Mouse (Mus musculus) kidney, postnatal 25 days (tissue): ENCODE data around the gene Ttc23.

Experiments
- DNase-seq, 2 experiments: peaks; one replicate each; pipeline ENCODE4 v3.0.0; 2021; ENCODE audit warnings: mixed read lengths in 2 of 2

Gene Ttc23

DNA sequence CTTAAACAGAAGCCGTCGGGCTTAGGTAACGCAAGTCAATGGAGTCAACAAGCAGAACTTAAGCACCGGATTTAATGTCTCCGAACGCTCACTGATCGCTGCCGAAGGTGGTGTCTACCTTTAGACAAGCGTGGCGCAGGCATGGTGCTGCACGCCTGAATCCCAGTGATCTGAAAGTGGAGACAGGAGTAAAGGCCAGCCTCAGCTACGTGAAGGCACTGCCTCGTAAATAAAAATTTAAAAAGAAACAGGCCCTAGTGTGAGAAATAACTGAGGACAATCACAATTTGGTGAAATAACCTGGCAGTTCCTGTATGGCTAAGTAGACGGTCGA is 1.6 kb upstream of the Ttc23 start:
- no peak for DNase-seq

- DNase-seq, result no peak
Observed at GRCm38 (mm10) chr7:67646131-67646530, 1.1 kb upstream of the Ttc23 start.

DNA sequence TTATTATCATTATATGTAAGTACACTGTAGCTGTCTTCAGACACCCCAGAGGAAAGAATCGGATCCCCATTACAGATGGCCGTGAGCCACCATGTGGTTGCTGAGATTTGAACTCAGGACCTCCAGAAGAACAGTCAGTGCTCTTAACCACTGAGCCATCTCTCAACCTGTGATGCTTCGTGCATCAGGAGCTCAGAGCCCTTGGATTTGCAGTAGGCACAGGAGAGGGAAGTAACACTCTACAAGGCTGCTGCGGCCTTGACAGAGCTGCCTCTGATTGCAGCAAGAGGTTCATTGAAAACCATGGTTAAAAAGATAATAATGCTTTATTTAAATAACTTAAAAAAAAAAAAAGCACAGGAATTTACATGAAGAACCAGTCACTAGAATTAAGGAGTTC is 1.2 kb downstream of the Ttc23 start:
- no peak for DNase-seq

DNA sequence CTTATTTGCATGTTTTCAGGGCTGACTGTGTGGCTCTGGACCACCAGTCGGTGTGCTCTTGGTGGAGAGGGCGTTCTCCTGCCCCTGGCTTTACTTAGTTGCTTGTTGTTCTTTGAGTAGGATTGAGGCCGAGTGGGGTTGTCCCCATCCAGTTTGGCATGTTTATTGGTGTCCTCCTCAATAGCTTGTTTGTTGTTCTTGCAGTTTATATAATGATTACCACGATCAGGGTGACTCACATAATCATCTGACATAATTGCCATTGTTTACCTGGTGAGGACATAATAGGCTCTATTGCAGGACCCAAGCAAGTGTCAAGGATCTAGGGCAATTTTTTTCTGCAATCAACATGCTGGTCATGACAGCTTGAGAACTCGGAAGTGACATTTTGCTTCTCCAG is 5.0 kb downstream of the Ttc23 start:
- no peak for DNase-seq

- no peak for DNase-seq
Observed at GRCm38 (mm10) chr7:67654668-67655067, 7.5 kb downstream of the Ttc23 start.

GRCm38 (mm10) chr7:67655186-67655585 is 8.0 kb downstream of the Ttc23 start:
- DNase-seq, result no peak

DNA sequence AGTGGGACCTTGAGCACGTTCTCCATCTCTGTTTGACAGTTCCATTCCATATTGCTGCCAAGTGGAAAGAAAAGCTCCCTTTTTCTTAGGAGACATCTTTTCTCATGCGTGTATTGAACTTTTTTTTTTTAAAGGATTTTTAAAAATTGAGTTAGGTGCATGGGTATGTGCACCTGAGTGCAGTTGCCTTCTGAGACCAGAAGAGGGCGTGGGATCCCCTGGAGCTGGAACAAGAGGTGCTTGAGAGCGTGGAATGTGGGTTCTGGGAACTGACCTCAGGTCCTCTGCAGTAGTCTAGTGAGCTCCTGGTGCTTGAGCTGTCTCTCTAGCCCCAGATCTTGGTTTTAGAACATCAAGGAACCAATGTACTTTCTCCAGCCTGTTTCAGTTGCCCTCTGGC is 10.9 kb downstream of the Ttc23 start:
- DNase-seq, result no peak

DNA sequence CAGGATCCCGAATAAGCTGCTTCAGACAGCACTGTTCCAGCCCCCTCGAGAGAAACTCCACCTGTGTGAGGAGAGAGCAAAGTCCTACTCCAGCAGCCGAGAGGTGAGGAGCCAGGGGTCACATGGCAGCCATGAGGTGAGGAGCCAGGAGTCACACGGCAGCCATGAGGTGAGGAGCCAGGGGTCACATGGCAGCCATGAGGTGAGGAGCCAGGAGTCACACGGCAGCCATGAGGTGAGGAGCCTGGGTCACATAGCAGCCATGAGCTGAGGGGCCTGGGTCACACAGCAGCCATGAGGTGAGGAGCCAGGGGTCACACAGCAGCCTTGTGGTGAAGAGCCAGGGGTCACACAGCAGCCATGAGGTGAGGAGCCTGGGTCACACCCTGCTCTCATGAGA is 15.2 kb downstream of the Ttc23 start:
- DNase-seq, result peak; percentile 43 to 82

DNA sequence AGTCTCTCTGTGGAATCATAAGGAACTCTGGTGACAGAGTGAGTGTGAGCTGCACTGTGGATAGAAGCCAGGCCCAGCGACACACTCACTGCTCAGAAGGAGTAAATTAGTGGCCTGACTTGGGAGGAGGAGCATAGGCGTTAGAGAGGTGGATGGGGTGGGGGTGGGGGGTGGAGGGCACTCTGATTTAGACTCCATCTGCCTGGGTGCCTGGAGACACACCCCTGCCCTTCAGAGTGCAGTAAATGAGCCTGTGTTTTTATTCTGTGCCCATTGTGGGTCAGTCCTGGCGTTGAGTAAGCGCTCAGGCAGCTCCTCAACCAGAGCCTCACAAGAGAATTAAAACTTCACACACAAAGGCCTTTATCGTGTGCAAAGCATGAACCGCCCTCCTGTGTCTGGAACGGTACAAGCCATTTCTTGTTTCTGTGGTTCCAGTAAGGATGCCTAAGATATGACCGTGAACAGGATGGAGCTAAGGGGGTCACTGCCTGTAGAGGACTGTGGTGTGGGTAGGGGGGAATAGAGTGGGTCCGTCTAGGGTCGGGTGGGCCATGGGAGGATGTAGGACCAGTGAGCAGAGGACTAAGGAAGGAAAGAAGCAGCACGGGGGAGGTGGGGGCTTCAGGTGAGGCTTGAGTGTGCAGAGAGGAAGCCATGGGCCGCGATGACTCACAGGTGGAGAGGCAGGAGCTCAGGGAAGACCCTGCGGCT is 16.9 kb downstream of the Ttc23 start:
- no peak for DNase-seq

GRCm38 (mm10) chr7:67670965-67671364 is 23.8 kb downstream of the Ttc23 start:
- no peak for DNase-seq

DNA sequence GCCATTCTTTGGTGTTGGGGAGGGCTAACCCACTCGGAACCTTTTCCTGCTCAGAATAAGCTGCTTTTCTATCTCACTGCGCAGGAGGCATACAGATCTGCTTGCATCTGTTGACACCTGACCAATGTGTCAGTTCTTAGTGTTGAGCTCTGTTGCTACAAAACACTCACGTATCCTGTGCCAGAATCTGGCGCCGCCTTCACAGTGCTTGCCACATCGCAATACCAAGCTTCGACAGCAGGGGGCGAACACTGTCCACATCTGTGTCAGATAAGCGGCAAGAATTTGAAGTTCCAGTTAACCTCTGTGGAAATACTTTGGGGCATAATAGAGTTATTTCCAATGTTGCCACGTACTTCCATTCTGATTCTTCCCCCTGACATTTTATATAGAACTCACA is 25.4 kb downstream of the Ttc23 start:
- DNase-seq, result peak; percentile 91 to 98

DNA sequence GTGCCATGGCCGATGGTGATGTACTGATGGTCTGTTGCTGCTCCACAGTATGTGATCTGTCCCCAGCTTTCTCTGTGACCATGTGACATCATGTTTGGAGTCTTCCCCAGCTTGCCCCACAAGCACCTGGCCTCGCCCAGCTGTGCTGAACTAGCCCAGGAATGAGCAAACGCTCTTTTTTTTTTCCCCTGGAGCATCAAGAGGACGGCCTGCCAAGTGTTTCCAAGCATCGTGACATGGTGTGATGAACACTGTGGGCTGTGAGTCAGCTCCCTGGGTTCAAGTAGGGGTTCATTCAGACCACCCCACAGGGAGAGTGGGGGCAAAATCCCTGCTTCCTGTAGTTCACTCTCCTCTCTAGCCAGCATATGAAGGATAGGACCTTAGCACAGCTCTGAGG is 26.4 kb downstream of the Ttc23 start:
- DNase-seq, result no peak

DNA sequence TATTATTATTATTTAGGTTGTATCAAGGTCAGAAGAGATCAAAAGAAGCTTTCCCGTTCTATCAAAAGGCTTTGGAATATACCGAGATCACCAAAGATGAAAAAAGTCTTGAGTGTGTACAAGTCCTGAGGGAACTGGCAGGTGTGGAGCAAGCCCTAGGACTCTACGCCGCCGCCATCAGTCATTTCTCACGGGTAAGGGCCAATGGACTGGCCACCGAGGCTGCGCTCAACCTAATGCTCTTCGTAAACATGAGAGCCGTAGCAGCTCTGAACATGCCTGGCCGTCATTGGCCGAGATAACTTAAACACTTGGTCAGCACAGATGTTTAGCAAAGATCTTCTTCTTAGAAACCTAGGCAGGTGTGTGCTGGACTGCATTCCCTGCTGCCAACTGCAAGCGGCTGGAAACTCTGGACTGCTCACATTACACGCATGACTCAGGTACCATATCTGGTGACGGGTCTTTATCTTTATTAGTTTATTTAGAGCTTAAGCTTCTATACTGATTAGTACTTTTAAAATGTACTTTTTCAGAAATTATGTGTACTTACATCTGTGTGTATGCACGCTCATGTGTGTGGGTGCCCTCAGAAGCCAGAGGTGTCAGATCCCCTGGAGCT is 31.8 kb downstream of the Ttc23 start:
- no peak for DNase-seq

GRCm38 (mm10) chr7:67681078-67681477 is 33.9 kb downstream of the Ttc23 start:
- DNase-seq, result no peak

DNA sequence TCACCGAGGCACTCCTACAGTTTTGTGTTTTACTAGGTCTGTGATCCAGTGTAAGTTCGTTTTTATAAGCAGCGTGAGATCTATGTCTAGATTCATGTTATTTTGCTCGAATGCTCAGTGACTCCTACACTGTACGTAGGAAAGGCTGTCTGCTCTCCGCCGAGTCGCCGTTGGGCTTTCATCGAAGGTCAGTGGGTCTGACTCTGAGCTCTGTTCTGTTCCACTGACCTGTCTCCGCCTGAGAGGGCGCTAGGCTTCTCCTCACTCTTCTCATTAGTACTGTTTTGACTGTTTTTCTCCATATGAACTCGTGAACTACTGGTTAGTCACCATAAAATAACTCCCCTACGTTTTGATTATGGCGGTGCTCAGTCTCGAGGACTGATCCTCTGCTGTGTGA is 35.8 kb downstream of the Ttc23 start:
- DNase-seq, result no peak

GRCm38 (mm10) chr7:67686545-67686944 is 39.3 kb downstream of the Ttc23 start:
- DNase-seq, result no peak

DNA sequence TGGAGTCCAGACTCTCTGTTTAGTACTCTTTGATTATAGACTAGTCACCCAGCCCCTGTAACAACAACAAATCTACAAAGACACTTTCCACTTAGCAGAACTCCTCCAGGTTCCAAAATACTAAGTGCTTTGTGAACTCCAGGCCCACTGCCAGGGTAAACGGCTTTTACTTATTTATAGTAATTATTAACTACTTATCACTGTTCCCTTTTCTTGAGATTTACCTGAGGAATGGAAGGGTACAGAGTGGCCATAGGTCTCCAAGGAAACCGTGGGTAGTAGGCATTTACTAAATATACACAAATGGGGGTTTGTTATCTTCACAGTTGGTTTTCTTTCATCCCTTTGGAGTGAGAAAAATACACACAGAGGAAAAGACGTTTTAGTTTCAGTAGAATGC is 41.1 kb downstream of the Ttc23 start:
- peak; percentile 56 to 62 for DNase-seq

GRCm38 (mm10) chr7:67689793-67690192 is 42.6 kb downstream of the Ttc23 start:
- DNase-seq, result no peak

GRCm38 (mm10) chr7:67691036-67691435 is 43.8 kb downstream of the Ttc23 start:
- peak; percentile 36 to 79 for DNase-seq

DNA sequence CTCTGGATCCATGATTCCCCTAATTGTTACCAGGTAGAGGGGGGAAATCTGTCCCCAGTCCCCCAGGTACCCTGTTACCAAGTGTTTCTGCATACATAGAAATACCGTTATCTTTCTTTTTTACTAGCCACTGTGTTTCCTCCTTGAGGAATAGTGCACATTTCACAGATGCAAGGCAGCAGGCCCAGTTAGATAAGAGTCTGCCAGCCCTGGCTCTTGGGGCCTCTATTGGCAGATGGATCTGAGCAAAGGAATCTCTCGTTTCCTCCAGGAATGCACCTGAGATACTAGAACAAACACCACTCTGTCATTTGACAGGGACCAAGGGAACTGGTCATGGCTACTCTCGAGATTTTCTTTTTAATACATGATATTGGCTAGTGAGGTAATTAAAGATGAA is 44.9 kb downstream of the Ttc23 start:
- DNase-seq, result no peak

- no peak for DNase-seq
Observed at GRCm38 (mm10) chr7:67692791-67693538, 45.8 kb downstream of the Ttc23 start.

DNA sequence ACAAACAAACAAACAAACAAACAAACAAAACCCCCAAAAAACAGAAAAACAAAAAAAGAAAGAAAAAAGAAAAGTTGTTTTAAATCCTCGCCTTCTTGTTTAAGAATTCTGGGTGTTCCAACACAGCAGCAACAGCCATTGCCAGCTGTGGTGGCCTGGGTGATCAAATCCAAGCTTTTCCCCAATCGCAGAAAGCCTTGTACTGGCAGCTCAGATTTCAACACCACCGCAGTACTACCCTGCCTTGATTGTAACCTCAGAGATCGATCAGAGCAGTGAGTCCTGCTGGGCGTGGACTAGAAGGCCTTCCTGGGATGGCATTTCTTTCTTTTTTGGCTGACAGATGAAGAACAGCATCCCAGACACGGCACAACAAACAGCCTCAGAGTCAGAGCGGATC is 48.7 kb downstream of the Ttc23 start:
- no peak for DNase-seq

GRCm38 (mm10) chr7:67697892-67698630 is 50.9 kb downstream of the Ttc23 start:
- DNase-seq, result no peak

GRCm38 (mm10) chr7:67699301-67699700 is 52.1 kb downstream of the Ttc23 start:
- no peak for DNase-seq
